Mouse (Mus musculus): ENCODE measurements around the gene Rbm10. TPM values are rescaled to one million over a fixed set of nuclear protein-coding genes. Genes with fewer than 3 reads are reported as not detected.
A peak's percentile ranks its signal among the peaks of the same experiment; 100 is the strongest.

The Rbm10 gene
- polyA plus RNA-seq, 1 experiment from 2014 or later = 37.3 TPM

DNA sequence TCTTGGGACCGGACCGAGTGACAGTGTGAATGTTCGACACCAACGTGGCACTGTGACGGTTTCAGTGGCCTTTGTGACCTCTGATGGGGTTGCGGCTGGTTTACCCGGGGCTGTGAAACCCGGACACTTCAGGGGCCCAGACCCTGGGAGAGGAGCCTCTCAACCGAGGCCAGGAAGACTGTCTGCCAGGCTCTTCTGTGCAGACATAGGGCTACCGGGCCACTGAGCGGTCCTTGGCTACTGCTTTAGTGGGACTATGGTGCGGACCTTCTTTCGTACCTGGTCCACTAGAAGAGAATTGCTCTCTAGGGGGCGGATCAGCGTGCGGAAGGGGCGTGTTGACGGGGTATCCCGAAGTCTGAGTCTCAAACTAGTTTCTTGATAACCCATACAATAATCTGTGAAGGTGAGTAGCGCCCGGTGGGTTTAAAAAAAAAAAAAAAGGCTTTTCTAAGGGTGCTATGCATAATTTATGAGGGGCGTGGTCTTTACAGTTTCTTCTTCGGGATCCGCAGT lies 41.6 kb downstream of the Rbm10 start:
- H3K4me1 ChIP-seq (replicated peaks; ENCODE audit: insufficient read depth, low read length) = no peaks in the 10 kb centered on the region
- H3K9me3 ChIP-seq (replicated peaks; ENCODE audit: low read length) = no peaks in the 10 kb centered on the region
- no peak for TF ChIP-seq CTCF (IDR thresholded peaks at IDR 0.05; ENCODE audit: low read depth)
- H3K36me3 ChIP-seq (ENCODE audit: insufficient read depth, low read length) = no peaks in the 10 kb centered on the region
- WGBS = 28% methylated on average over 23 of the region's 24 CpGs
- H3K27me3 ChIP-seq (ENCODE audit: insufficient read depth, low read length) = no peaks in the 10 kb centered on the region
- H3K9ac ChIP-seq (ENCODE audit: low read depth, low read length) = peak overlapping the region; percentile 31; the same call in 1 of the 2 replicates
- H3K4me3 ChIP-seq (replicated peaks; ENCODE audit: low read depth, low read length) = peak overlapping the region; percentile 43
- DNase-seq (ENCODE audit: low spot score) = peak; percentile 7
- no peak overlapping the region for H3K27ac ChIP-seq
- ATAC-seq (replicated peaks; ENCODE audit: low FRiP score, low read depth) = no peak
- peak overlapping the region; percentile 76 for H3K4me2 ChIP-seq (ENCODE audit: low read length)

- no peak overlapping the region for H3K4me2 ChIP-seq (ENCODE audit: low read length)
- no peaks in the 10 kb centered on the region for H3K27me3 ChIP-seq (ENCODE audit: insufficient read depth, low read length)
- WGBS = 37% methylated on average over 5 of the region's 5 CpGs
- H3K4me3 ChIP-seq (replicated peaks; ENCODE audit: low read depth, low read length) = no peak overlapping the region
- peak; percentile 19; the same call in 1 of the 2 replicates for ATAC-seq (replicated peaks; ENCODE audit: low FRiP score, low read depth)
- H3K27ac ChIP-seq = no peak overlapping the region
- TF ChIP-seq CTCF (IDR thresholded peaks at IDR 0.05; ENCODE audit: low read depth) = no peak
- no peak overlapping the region for H3K9ac ChIP-seq (ENCODE audit: low read depth, low read length)
- no peaks in the 10 kb centered on the region for H3K9me3 ChIP-seq (replicated peaks; ENCODE audit: low read length)
- DNase-seq (ENCODE audit: low spot score) = no peak
- no peaks in the 10 kb centered on the region for H3K36me3 ChIP-seq (ENCODE audit: insufficient read depth, low read length)
- no peaks in the 10 kb centered on the region for H3K4me1 ChIP-seq (replicated peaks; ENCODE audit: insufficient read depth, low read length)
Observed at GRCm38 (mm10) chrX:20662317-20662715, 45.0 kb downstream of the Rbm10 start.

DNA sequence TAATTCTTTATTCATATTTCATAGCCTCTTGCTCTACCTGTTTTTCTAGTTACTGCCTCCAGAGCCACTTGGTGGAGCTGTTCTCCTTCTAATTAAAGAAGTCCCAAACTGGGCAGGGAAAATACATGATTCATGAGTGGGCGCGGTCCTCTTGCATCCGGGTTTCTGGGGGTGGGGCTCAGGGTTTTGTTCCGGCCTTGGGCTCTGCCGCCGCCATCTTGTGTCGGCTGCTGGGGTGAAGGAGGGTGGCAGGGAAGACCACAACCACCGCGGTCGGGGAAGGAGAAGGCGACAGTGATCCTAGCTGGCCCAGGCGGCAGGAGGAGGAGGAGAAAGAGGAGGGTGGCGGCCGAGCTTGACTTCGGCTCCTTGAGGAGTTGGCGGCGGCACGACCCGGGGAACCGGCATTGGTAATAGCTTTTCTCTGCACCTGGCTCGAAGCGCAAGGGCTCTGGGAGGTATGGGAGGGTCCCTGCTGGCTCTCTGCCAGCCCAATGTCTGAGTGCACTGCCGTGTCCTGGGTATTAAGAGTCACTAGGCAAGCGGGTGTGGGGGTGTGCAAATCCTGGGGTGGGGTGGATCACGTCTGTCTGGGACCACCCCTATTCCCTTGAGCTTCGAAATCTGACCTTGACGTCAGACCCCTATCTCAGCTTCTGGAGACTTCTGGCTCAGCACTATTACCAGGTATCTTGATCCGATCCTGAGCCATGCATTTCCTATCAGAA lies 45.6 kb downstream of the Rbm10 start:
- peak overlapping the region; percentile 79 for H3K9ac ChIP-seq (ENCODE audit: low read depth, low read length)
- peak overlapping the region; percentile 57 for H3K4me3 ChIP-seq (replicated peaks; ENCODE audit: low read depth, low read length)
- no peaks in the 10 kb centered on the region for H3K4me1 ChIP-seq (replicated peaks; ENCODE audit: insufficient read depth, low read length)
- TF ChIP-seq CTCF (IDR thresholded peaks at IDR 0.05; ENCODE audit: low read depth) = peak; percentile 74
- peak; percentile 91 for ATAC-seq (replicated peaks; ENCODE audit: low FRiP score, low read depth)
- no peaks in the 10 kb centered on the region for H3K27me3 ChIP-seq (ENCODE audit: insufficient read depth, low read length)
- H3K4me2 ChIP-seq (ENCODE audit: low read length) = peak overlapping the region; percentile 58
- 34% methylated on average over 28 of the region's 28 CpGs for WGBS
- no peaks in the 10 kb centered on the region for H3K9me3 ChIP-seq (replicated peaks; ENCODE audit: low read length)
- peak overlapping the region; percentile 82 for H3K27ac ChIP-seq
- no peaks in the 10 kb centered on the region for H3K36me3 ChIP-seq (ENCODE audit: insufficient read depth, low read length)
- peak; percentile 93 for DNase-seq (ENCODE audit: low spot score)

GRCm38 (mm10) chrX:20663444-20663790 lies 46.1 kb downstream of the Rbm10 start:
- 0 out of 2 replicates have a peak, but pooled peaks cover 2% of the 10 kb centered on the region for H3K36me3 ChIP-seq (ENCODE audit: insufficient read depth, low read length)
- TF ChIP-seq CTCF (IDR thresholded peaks at IDR 0.05; ENCODE audit: low read depth) = no peak
- 23% methylated on average over 9 of the region's 9 CpGs for WGBS
- peak overlapping the region; percentile 57 for H3K4me3 ChIP-seq (replicated peaks; ENCODE audit: low read depth, low read length)
- H3K9ac ChIP-seq (ENCODE audit: low read depth, low read length) = peak overlapping the region; percentile 79
- no peaks in the 10 kb centered on the region for H3K9me3 ChIP-seq (replicated peaks; ENCODE audit: low read length)
- DNase-seq (ENCODE audit: low spot score) (peak; percentile 24), ATAC-seq (replicated peaks; ENCODE audit: low FRiP score, low read depth) (no peak)
- no peaks in the 10 kb centered on the region for H3K4me1 ChIP-seq (replicated peaks; ENCODE audit: insufficient read depth, low read length)
- H3K4me2 ChIP-seq (ENCODE audit: low read length) = peak overlapping the region; percentile 58
- no peaks in the 10 kb centered on the region for H3K27me3 ChIP-seq (ENCODE audit: insufficient read depth, low read length)
- peak overlapping the region; percentile 82 for H3K27ac ChIP-seq

- WGBS = 26% methylated on average over 16 of the region's 16 CpGs
- H3K4me1 ChIP-seq (replicated peaks; ENCODE audit: insufficient read depth, low read length) = no peaks in the 10 kb centered on the region
- H3K4me2 ChIP-seq (ENCODE audit: low read length) = peak within 1 kb of the TSS; percentile 63
- TF ChIP-seq CTCF (IDR thresholded peaks at IDR 0.05; ENCODE audit: low read depth) = no peak
- no peaks in the 10 kb centered on the region for H3K36me3 ChIP-seq (ENCODE audit: insufficient read depth, low read length)
- peak within 1 kb of the TSS; percentile 67 for H3K4me3 ChIP-seq (replicated peaks; ENCODE audit: low read depth, low read length)
- H3K9ac ChIP-seq (ENCODE audit: low read depth, low read length) = peak within 1 kb of the TSS; percentile 86
- DNase-seq (ENCODE audit: low spot score) (peak; percentile 97), ATAC-seq (replicated peaks; ENCODE audit: low FRiP score, low read depth) (peak; percentile 94)
- H3K9me3 ChIP-seq (replicated peaks; ENCODE audit: low read length) = no peaks in the 10 kb centered on the region
- H3K27me3 ChIP-seq (ENCODE audit: insufficient read depth, low read length) = no peaks in the 10 kb centered on the region
- peak within 1 kb of the TSS; percentile 96 for H3K27ac ChIP-seq
Observed at GRCm38 (mm10) chrX:20687519-20688067, 70.3 kb downstream of the Rbm10 start, which contains the start of gene Cdk16. Gene Cdk16, plus strand, starts transcription at chrX:20687954.

- DNase-seq (ENCODE audit: low spot score) (peak; percentile 84), ATAC-seq (replicated peaks; ENCODE audit: low FRiP score, low read depth) (peak; percentile 90)
- Histone ChIP-seq H3K4me3 (replicated peaks; ENCODE audit: low read depth, low read length) (peak overlapping the region; percentile 67), H3K4me1 (replicated peaks; ENCODE audit: insufficient read depth, low read length) (no peaks in the 10 kb centered on the region), H3K9ac (ENCODE audit: low read depth, low read length) (peak overlapping the region; percentile 86), H3K27ac (peak overlapping the region; percentile 96), H3K27me3 (ENCODE audit: insufficient read depth, low read length) (no peaks in the 10 kb centered on the region), H3K9me3 (replicated peaks; ENCODE audit: low read length) (no peaks in the 10 kb centered on the region), H3K36me3 (ENCODE audit: insufficient read depth, low read length) (no peaks in the 10 kb centered on the region), H3K4me2 (ENCODE audit: low read length) (peak overlapping the region; percentile 63)
- 29% methylated on average over 33 of the region's 33 CpGs for WGBS
- no peak for TF ChIP-seq CTCF (IDR thresholded peaks at IDR 0.05; ENCODE audit: low read depth)
Observed at GRCm38 (mm10) chrX:20688068-20688547, 70.8 kb downstream of the Rbm10 start.

All from kidney, postnatal 0 days (tissue).